Mouse (Mus musculus): Measurements from ENCODE around the gene Adcy10. TPM values are rescaled to one million over a fixed set of nuclear protein-coding genes. Genes with fewer than 3 reads are reported as not detected.

Gene Adcy10
- polyA plus RNA-seq, 1 experiment from 2014 or later, result 0.18 TPM

DNA sequence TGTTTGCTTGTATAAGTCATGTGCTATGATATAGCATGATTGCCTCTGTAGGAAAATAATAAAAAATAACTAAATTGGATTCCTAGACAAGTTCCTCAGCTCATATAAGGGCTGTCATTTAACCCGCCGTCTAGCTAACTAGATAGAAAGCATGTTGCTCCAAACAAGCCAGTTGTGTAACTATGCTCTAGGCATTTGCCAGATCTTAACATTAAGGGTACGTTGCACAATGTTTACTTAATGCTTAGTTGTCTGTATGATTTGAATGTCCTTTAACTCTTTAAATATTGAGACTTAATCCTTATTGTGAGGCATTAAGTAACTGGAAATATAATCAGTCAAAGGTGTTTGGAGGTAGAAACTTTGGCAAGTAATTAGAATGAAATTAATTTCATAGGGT is 20.4 kb upstream of the Adcy10 start:
- 81% methylated on average over 3 of the region's 3 CpGs for WGBS
- Histone ChIP-seq H3K27ac (no peak overlapping the region), H3K36me3 (no peaks in the 10 kb centered on the region), H3K27me3 (no peaks in the 10 kb centered on the region), H3K9ac (no peak overlapping the region), H3K4me3 (no peak overlapping the region), H3K9me3 (no peaks in the 10 kb centered on the region), H3K4me2 (no peak overlapping the region), H3K4me1 (peaks cover 8% of the 10 kb centered on the region)
- no peak for ATAC-seq (ENCODE audit: insufficient number of reproducible peaks, insufficient read depth, low FRiP score, low TSS enrichment, low read depth)

DNA sequence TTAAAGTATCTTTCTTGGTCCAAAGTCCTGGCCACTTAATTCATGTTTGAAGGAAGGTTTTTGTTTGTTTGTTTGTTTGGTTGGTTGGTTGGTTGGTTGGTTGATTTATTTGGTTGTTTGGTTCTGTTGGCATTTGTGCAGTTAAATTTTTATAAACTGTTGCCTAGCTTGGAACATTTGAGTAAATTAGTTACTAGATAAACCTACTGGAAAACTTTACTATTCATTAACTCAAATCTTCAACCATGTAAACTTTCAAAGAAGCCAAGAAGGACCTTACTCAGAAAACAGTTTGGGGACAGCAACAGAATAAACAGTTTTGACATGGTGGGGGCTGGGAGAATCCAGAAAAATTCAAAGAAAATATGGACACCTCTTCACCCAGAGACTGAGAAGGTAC is 16.0 kb upstream of the Adcy10 start:
- Histone ChIP-seq H3K9ac (no peak overlapping the region), H3K9me3 (no peaks in the 10 kb centered on the region), H3K27me3 (no peaks in the 10 kb centered on the region), H3K4me1 (no peaks in the 10 kb centered on the region), H3K36me3 (no peaks in the 10 kb centered on the region), H3K4me2 (no peak overlapping the region), H3K4me3 (no peak overlapping the region), H3K27ac (no peak overlapping the region)
- no peak for ATAC-seq (ENCODE audit: insufficient number of reproducible peaks, insufficient read depth, low FRiP score, low TSS enrichment, low read depth)

DNA sequence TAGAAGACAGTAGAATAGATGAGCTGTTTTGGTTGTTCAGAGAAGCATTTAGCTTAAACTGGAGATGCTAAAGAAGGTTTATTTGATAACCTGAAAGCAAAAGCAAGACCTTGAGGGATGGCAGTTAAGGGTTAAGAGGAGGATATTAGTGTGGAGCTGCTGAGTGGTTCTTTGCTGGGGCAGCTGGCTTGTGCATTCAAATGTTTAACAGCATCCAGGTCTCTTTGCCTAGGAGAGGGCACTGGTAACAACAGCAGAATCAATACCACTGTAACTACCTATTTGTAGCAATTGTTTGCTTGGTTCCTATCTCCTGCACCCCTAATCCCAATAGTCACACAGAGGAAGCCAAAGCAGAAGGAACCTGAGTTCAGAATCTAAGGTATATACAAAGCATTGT is 15.3 kb upstream of the Adcy10 start:
- no peaks in the 10 kb centered on the region for H3K36me3 ChIP-seq
- no peak overlapping the region for H3K27ac ChIP-seq
- no peak overlapping the region for H3K9ac ChIP-seq
- H3K4me2 ChIP-seq, result no peak overlapping the region
- no peak for ATAC-seq (ENCODE audit: insufficient number of reproducible peaks, insufficient read depth, low FRiP score, low TSS enrichment, low read depth)
- no peak overlapping the region for H3K4me3 ChIP-seq
- H3K4me1 ChIP-seq, result no peaks in the 10 kb centered on the region
- H3K9me3 ChIP-seq, result no peaks in the 10 kb centered on the region
- no peaks in the 10 kb centered on the region for H3K27me3 ChIP-seq

GRCm38 (mm10) chr1:165471490-165471889 is 13.5 kb upstream of the Adcy10 start:
- H3K4me1 ChIP-seq, result no peaks in the 10 kb centered on the region
- H3K4me3 ChIP-seq, result no peak overlapping the region
- no peaks in the 10 kb centered on the region for H3K9me3 ChIP-seq
- H3K36me3 ChIP-seq, result no peaks in the 10 kb centered on the region
- H3K4me2 ChIP-seq, result no peak overlapping the region
- H3K27me3 ChIP-seq, result no peaks in the 10 kb centered on the region
- H3K27ac ChIP-seq, result no peak overlapping the region
- no peak for ATAC-seq (ENCODE audit: insufficient number of reproducible peaks, insufficient read depth, low FRiP score, low TSS enrichment, low read depth)
- 87% methylated on average over 1 of the region's 1 CpGs for WGBS
- no peak overlapping the region for H3K9ac ChIP-seq

GRCm38 (mm10) chr1:165486108-165486507 is 1.1 kb downstream of the Adcy10 start:
- H3K27ac ChIP-seq, result no peak overlapping the region
- H3K27me3 ChIP-seq, result no peaks in the 10 kb centered on the region
- no peak overlapping the region for H3K9ac ChIP-seq
- H3K9me3 ChIP-seq, result no peaks in the 10 kb centered on the region
- no peak overlapping the region for H3K4me2 ChIP-seq
- H3K4me1 ChIP-seq, result no peaks in the 10 kb centered on the region
- peaks cover 9% of the 10 kb centered on the region for H3K36me3 ChIP-seq
- H3K4me3 ChIP-seq, result no peak overlapping the region
- ATAC-seq (ENCODE audit: insufficient number of reproducible peaks, insufficient read depth, low FRiP score, low TSS enrichment, low read depth), result no peak
- WGBS, result 89% methylated on average over 2 of the region's 2 CpGs

- H3K4me2 ChIP-seq, result no peak overlapping the region
- H3K4me3 ChIP-seq, result no peak overlapping the region
- 86% methylated on average over 4 of the region's 4 CpGs for WGBS
- no peak overlapping the region for H3K27ac ChIP-seq
- no peaks in the 10 kb centered on the region for H3K9me3 ChIP-seq
- no peak overlapping the region for H3K9ac ChIP-seq
- H3K4me1 ChIP-seq, result no peaks in the 10 kb centered on the region
- no peaks in the 10 kb centered on the region for H3K27me3 ChIP-seq
- ATAC-seq (ENCODE audit: insufficient number of reproducible peaks, insufficient read depth, low FRiP score, low TSS enrichment, low read depth), result no peak
- no peaks in the 10 kb centered on the region for H3K36me3 ChIP-seq
Measured at GRCm38 (mm10) chr1:165489197-165489596, 4.2 kb downstream of the Adcy10 start.

- Histone ChIP-seq H3K4me3 (no peak overlapping the region), H3K9ac (no peak overlapping the region), H3K4me1 (0 out of 2 replicates have a peak, but pooled peaks cover 3% of the 10 kb centered on the region), H3K36me3 (no peaks in the 10 kb centered on the region), H3K27ac (peak overlapping the region; percentile 55), H3K9me3 (no peaks in the 10 kb centered on the region), H3K4me2 (no peak overlapping the region), H3K27me3 (no peaks in the 10 kb centered on the region)
- ATAC-seq (ENCODE audit: insufficient number of reproducible peaks, insufficient read depth, low FRiP score, low TSS enrichment, low read depth), result no peak
- WGBS, result 21% methylated on average over 3 of the region's 3 CpGs
Measured at GRCm38 (mm10) chr1:165498856-165499255, 13.9 kb downstream of the Adcy10 start.

DNA sequence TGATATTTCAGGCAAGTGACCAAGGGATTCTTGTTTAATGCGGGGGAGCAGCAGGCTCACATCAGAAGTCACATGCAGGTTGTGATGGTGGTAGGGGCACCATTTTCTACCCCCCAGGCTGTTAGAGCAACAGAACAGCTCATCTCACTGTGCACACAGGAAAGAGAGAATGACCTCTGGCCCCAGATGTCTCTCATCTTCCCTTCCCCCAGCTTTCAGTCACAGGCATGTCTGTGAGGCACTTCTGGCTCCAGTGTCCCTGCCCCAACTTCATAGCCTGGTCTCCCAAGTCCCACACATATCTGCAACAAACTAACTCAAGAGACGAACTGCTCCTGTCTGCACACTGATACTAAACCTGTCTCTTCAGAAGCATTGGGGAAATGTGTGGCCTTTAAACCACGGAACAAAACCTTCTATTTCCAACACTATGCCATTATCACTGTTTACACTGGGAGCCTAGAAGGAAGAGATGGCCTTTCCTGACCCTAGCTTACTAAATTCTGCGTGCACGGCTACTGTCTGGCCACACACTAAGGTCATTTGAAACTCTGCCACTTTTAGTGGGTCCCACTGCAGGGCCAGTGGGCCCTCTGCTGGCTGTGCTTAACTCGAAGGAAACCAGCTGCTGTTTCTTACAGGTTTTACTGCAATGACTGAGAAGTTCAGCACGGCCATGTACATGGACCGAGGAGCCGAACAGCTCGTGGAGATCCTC is 18.5 kb downstream of the Adcy10 start:
- no peaks in the 10 kb centered on the region for H3K27me3 ChIP-seq
- ATAC-seq (ENCODE audit: insufficient number of reproducible peaks, insufficient read depth, low FRiP score, low TSS enrichment, low read depth), result no peak
- no peak overlapping the region for H3K9ac ChIP-seq
- H3K4me2 ChIP-seq, result no peak overlapping the region
- 43% methylated on average over 10 of the region's 10 CpGs for WGBS
- no peaks in the 10 kb centered on the region for H3K36me3 ChIP-seq
- H3K4me1 ChIP-seq, result 0 out of 2 replicates have a peak, but pooled peaks cover under 1% of the 10 kb centered on the region
- no peak overlapping the region for H3K27ac ChIP-seq
- no peaks in the 10 kb centered on the region for H3K9me3 ChIP-seq
- no peak overlapping the region for H3K4me3 ChIP-seq

DNA sequence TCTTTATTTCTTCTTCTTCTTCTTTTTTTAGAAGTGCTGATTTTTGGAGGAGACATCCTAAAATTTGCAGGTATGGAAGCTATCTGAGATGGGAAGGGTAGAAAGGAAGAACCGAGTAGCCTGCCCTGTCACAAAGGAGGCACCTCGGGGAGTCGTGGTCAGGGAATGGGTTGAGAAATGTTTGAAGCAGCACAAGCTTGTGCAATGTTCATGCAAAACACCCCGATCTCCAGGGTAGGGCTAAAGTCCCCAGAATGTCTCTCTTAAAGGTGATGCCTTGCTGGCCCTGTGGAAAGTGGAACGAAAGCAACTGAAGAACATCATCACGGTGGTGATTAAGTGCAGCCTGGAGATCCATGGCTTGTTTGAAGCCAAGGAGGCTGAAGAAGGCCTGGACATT is 21.3 kb downstream of the Adcy10 start:
- H3K9me3 ChIP-seq, result no peaks in the 10 kb centered on the region
- H3K27me3 ChIP-seq, result no peaks in the 10 kb centered on the region
- no peak overlapping the region for H3K27ac ChIP-seq
- no peak overlapping the region for H3K4me2 ChIP-seq
- no peak for ATAC-seq (ENCODE audit: insufficient number of reproducible peaks, insufficient read depth, low FRiP score, low TSS enrichment, low read depth)
- H3K36me3 ChIP-seq, result no peaks in the 10 kb centered on the region
- no peaks in the 10 kb centered on the region for H3K4me1 ChIP-seq
- no peak overlapping the region for H3K9ac ChIP-seq
- no peak overlapping the region for H3K4me3 ChIP-seq
- WGBS, result 86% methylated on average over 6 of the region's 6 CpGs

- no peaks in the 10 kb centered on the region for H3K9me3 ChIP-seq
- no peak overlapping the region for H3K4me2 ChIP-seq
- H3K36me3 ChIP-seq, result no peaks in the 10 kb centered on the region
- H3K4me3 ChIP-seq, result no peak overlapping the region
- no peak overlapping the region for H3K9ac ChIP-seq
- WGBS, result 86% methylated on average over 6 of the region's 6 CpGs
- no peaks in the 10 kb centered on the region for H3K27me3 ChIP-seq
- H3K27ac ChIP-seq, result no peak overlapping the region
- H3K4me1 ChIP-seq, result no peaks in the 10 kb centered on the region
- ATAC-seq (ENCODE audit: insufficient number of reproducible peaks, insufficient read depth, low FRiP score, low TSS enrichment, low read depth), result no peak
Measured at GRCm38 (mm10) chr1:165510161-165510560, 25.2 kb downstream of the Adcy10 start.

DNA sequence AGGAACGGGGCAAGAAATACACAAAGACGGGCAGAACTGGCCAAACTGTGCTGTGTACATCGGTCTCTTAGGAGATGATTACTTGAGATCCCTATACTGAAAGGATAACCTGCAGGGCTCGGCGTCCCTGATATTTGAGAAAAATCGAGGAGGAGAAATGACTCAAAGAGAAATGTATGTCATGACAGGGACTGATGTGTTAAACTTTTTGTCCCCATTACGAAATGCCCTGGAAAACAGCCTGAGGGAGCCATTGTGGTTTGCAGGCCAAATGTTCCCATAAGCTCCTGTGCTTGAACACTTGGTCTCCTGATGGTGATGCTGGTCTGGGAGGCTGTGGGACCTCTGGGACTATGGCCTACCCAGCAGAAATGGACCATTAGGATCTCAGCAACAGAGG is 35.7 kb downstream of the Adcy10 start:
- Histone ChIP-seq H3K9me3 (no peaks in the 10 kb centered on the region), H3K4me3 (no peak overlapping the region), H3K27ac (no peak overlapping the region), H3K9ac (no peak overlapping the region), H3K4me1 (no peaks in the 10 kb centered on the region), H3K4me2 (no peak overlapping the region), H3K36me3 (no peaks in the 10 kb centered on the region), H3K27me3 (no peaks in the 10 kb centered on the region)
- 87% methylated on average over 7 of the region's 7 CpGs for WGBS
- no peak for ATAC-seq (ENCODE audit: insufficient number of reproducible peaks, insufficient read depth, low FRiP score, low TSS enrichment, low read depth)

- no peaks in the 10 kb centered on the region for H3K27me3 ChIP-seq
- WGBS, result 67% methylated on average over 12 of the region's 12 CpGs
- H3K4me2 ChIP-seq, result no peak overlapping the region
- H3K4me3 ChIP-seq, result no peak overlapping the region
- H3K9me3 ChIP-seq, result no peaks in the 10 kb centered on the region
- no peaks in the 10 kb centered on the region for H3K36me3 ChIP-seq
- H3K4me1 ChIP-seq, result 0 out of 2 replicates have a peak, but pooled peaks cover 4% of the 10 kb centered on the region
- H3K27ac ChIP-seq, result no peak overlapping the region
- ATAC-seq (ENCODE audit: insufficient number of reproducible peaks, insufficient read depth, low FRiP score, low TSS enrichment, low read depth), result no peak
- no peak overlapping the region for H3K9ac ChIP-seq
Measured at GRCm38 (mm10) chr1:165536079-165536675, 51.2 kb downstream of the Adcy10 start.
